Mouse (Mus musculus): ENCODE data around the gene Tlr7. TPM values are rescaled to one million over a fixed set of nuclear protein-coding genes. Genes with fewer than 3 reads are reported as not detected.

The Tlr7 gene
- 3.5 TPM for polyA plus RNA-seq (2014; fragmentation: Illumina TruSeq; extraction: RNeasy Lipid Tissue Mini Kit (QIAGEN cat#74804); ENCODE audit: low read depth, low replicate concordance)

GRCm38 (mm10) chrX:167330399-167330798 lies at the start of gene Tlr7:
Tlr7 (minus strand) TSS chrX:167330558.

GRCm38 (mm10) chrX:167264086-167264485 lies 66.3 kb downstream of the Tlr7 start, which contains the start of gene Tlr8:
Tlr8 (minus strand) TSS chrX:167264329.

Other genes starting within 250 kb of the Tlr7 start
- gene Tmsb4x, start 121.2 kb downstream of the Tlr7 start, polyA plus RNA-seq (2014; fragmentation: Illumina TruSeq; extraction: RNeasy Lipid Tissue Mini Kit (QIAGEN cat#74804); ENCODE audit: low read depth, low replicate concordance), result 3,515 TPM
- 3.7 TPM for gene Tlr8, start 66.2 kb downstream of the Tlr7 start, polyA plus RNA-seq (2014; fragmentation: Illumina TruSeq; extraction: RNeasy Lipid Tissue Mini Kit (QIAGEN cat#74804); ENCODE audit: low read depth, low replicate concordance)
- 32.9 TPM for gene Prps2, start 52.2 kb upstream of the Tlr7 start, polyA plus RNA-seq (2014; fragmentation: Illumina TruSeq; extraction: RNeasy Lipid Tissue Mini Kit (QIAGEN cat#74804); ENCODE audit: low read depth, low replicate concordance)

All from adipose tissue, adult 10 weeks (tissue).